ENCODE assay signal across 20 mouse cellular contexts in the genomic region with DNA sequence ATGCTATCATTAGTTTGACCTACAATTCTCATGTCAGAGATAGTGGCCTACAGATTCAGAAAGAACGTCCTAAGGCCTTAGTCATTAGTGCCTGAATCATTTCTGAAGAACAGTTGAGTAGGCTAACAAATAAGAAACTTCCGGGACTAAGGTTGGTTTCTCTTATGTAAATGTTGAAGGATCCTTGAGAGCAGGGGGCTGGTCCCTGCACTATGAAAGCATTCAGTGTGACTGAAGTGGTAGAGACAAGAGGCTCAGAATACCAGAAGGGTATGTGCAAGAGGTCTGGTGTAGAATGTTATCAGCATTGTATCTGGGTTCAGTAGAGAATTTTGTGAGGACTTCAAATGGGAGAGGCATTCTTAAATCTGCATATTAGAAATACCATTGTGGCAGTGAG.
DNase-seq lines count a peak whose midpoint lies in the region; ATAC-seq and TF ChIP-seq lines count a peak whose summit lies in the region.
"Had no signal": no experiment of that assay in that cellular context is flagged by ENCODE, and none has a peak within 500 bp of the region (broad histone marks: within the 10 kb centered on the region; RNA-seq: fewer than 3 reads in every experiment).

No protein-coding gene starts in this region.

- H3K9ac ChIP-seq in lung, embryonic 14.5 days, result no peak overlapping the region
- H3K9ac ChIP-seq: forebrain, embryonic 13.5 days; forebrain, postnatal 0 days; heart, embryonic 13.5 days had no signal

- no peak overlapping the region for H3K27ac ChIP-seq in lung, embryonic 14.5 days (ENCODE audit: low read depth)
- H3K27ac ChIP-seq: embryonic facial prominence, embryonic 10.5 days; forebrain, embryonic 13.5 days; heart, embryonic 13.5 days had no signal

- no peak overlapping the region for H3K4me2 ChIP-seq in lung, embryonic 14.5 days
- H3K4me2 ChIP-seq: forebrain, embryonic 13.5 days; heart, embryonic 13.5 days had no signal

- H3K27me3 ChIP-seq in lung, embryonic 14.5 days (ENCODE audit: insufficient read depth, low read length), result no peaks in the 10 kb centered on the region
- H3K27me3 ChIP-seq: forebrain, embryonic 13.5 days; heart, embryonic 13.5 days had no signal

- no peaks in the 10 kb centered on the region for H3K9me3 ChIP-seq in lung, embryonic 14.5 days (ENCODE audit: low read depth, low read length)
- H3K9me3 ChIP-seq: embryonic facial prominence, embryonic 10.5 days; forebrain, embryonic 13.5 days; heart, embryonic 13.5 days had no signal

- TF ChIP-seq CTCF in lung, embryonic 14.5 days (IDR thresholded peaks at IDR 0.05; ENCODE audit: low read depth), result no peak

- 47% methylated on average over 2 of the region's 2 CpGs for WGBS in lung, embryonic 14.5 days

- no peaks in the 10 kb centered on the region for H3K4me1 ChIP-seq in lung, embryonic 14.5 days (ENCODE audit: insufficient read depth)
- H3K4me1 ChIP-seq: embryonic facial prominence, embryonic 10.5 days; forebrain, embryonic 13.5 days had no signal

- no peaks in the 10 kb centered on the region for H3K36me3 ChIP-seq in lung, embryonic 14.5 days (ENCODE audit: insufficient read depth)
- H3K36me3 ChIP-seq: embryonic facial prominence, embryonic 10.5 days; heart, embryonic 13.5 days had no signal

- peak; percentile 88 for ATAC-seq in lung, embryonic 14.5 days (ENCODE audit: insufficient read depth)
- ATAC-seq: forebrain, embryonic 13.5 days; forebrain, postnatal 0 days; hindbrain, embryonic 16.5 days had no signal

- no peak overlapping the region for H3K4me3 ChIP-seq in lung, embryonic 14.5 days (ENCODE audit: low read depth, low read length)
- H3K4me3 ChIP-seq: embryonic facial prominence, embryonic 10.5 days; forebrain, embryonic 13.5 days; heart, embryonic 13.5 days had no signal

- DNase-seq in lung, adult 18-20 months, result peak; percentile 25 to 49
- DNase-seq in lung, postnatal 14 days, result no peak
- peak; percentile 22 for DNase-seq in lung, embryonic 14.5 days
- peak; percentile 28 for DNase-seq in lung, postnatal 10 days
- DNase-seq in right cerebral cortex, adult 2 months (ENCODE audit: low spot score in 2 of 2), result no peak
- DNase-seq in natural killer cell, adult 2 months (ENCODE audit: low spot score in 2 of 2), result no peak
- DNase-seq in adipocyte (ENCODE audit: low spot score), result no peak
- no peak for DNase-seq in layer of hippocampus, postnatal 10 days (ENCODE audit: low spot score in 2 of 2)
- DNase-seq: adrenal gland, adult 2 months; adrenal gland, postnatal 25 days; cerebellum, adult 2 months; cerebellum, postnatal 10 days; forebrain, postnatal 0 days; gastrocnemius, postnatal 36 days; heart, adult 11 months; heart, postnatal 36 days had no signal

Comparison
In these comparisons a context has a peak if more than half of its experiments do, and no peak if none do; other contexts are left out.
1. DNase-seq: peak in lung, adult 18-20 months (2 of 2), lung, embryonic 14.5 days (single experiment) and lung, postnatal 10 days (single experiment); none in lung, postnatal 14 days (single experiment), right cerebral cortex, adult 2 months (0 of 2), natural killer cell, adult 2 months (0 of 2), adipocyte (single experiment) and layer of hippocampus, postnatal 10 days (0 of 2).